Mouse (Mus musculus) stomach, embryonic 14.5 days (tissue): ENCODE measurements around the gene Hic1. TPM values are rescaled to one million over a fixed set of nuclear protein-coding genes. Genes with fewer than 3 reads are reported as not detected.

Source experiments
- ATAC-seq: fragments of 200-750 bp; cut with Nextera tagmentation; 2 replicates; pipeline ENCODE4 v1.8.0; 2017; ENCODE audit warnings: low read depth, moderate TSS enrichment; ENCODE audit not compliant: insufficient number of reproducible peaks, insufficient read depth, low FRiP score
- H3K27ac ChIP-seq: fragments of 300-500 bp; sonication (generic); 2 replicates; pipeline ENCODE4 v1.5.1; 2014; ENCODE audit warnings: mild to moderate bottlenecking, low read length, moderate library complexity, mixed read lengths
- H3K27me3 ChIP-seq: fragments of 300-500 bp; sonication (generic); 2 replicates; pipeline ENCODE4 v1.6.1; 2014; ENCODE audit warnings: low read length, control low read depth, mixed read lengths; ENCODE audit not compliant: control insufficient read depth, insufficient read depth
- H3K36me3 ChIP-seq: fragments of 300-500 bp; sonication (generic); 2 replicates; pipeline ENCODE4 v1.6.1; 2014; ENCODE audit warnings: mild to moderate bottlenecking, control low read depth, low read length, moderate library complexity, mixed read lengths; ENCODE audit not compliant: control insufficient read depth, insufficient read depth
- H3K4me1 ChIP-seq: fragments of 300-500 bp; sonication (generic); 2 replicates; pipeline ENCODE4 v1.6.1; 2014; ENCODE audit warnings: low read length, control low read depth, mixed read lengths; ENCODE audit not compliant: control insufficient read depth, insufficient read depth
- H3K4me2 ChIP-seq: fragments of 300-500 bp; sonication (generic); replicated peaks from 2 replicates; pipeline ENCODE4 v1.6.1; 2014; ENCODE audit warnings: low read depth, low read length, control low read depth
- H3K4me3 ChIP-seq: fragments of 300-500 bp; sonication (generic); 2 replicates; pipeline ENCODE4 v1.5.1; 2014; ENCODE audit warnings: low read depth, low read length, control low read depth
- H3K9ac ChIP-seq: fragments of 300-500 bp; sonication (generic); replicated peaks from 2 replicates; pipeline ENCODE4 v1.6.1; 2014; ENCODE audit warnings: low read depth, mild to moderate bottlenecking, control low read depth, low read length, moderate library complexity, mixed read lengths
- H3K9me3 ChIP-seq: fragments of 300-500 bp; sonication (generic); 2 replicates; pipeline ENCODE4 v1.6.1; 2016; ENCODE audit warnings: low read depth, low read length, control low read depth; ENCODE audit not compliant: control insufficient read depth
- WGBS: fragments of 180-500 bp; shearing (Covaris S2); extraction: QIAGEN DNeasy Blood & Tissue Kit; methylation state at CpG from one replicate; pipeline ENCODE4 v1.1.7; 2014; 5-methylcytosine and 5-hydroxymethylcytosine counted together
- polyA plus RNA-seq: library from polyadenylated mRNA; unstranded; fragments of >200 nt; fragmentation: Nextera tagmentation; extraction: Ambion mirVana; gene quantifications from 2 replicates; pipeline ENCODE4 v1.2.1, GENCODE M21; 2014

Hic1 gene
- polyA plus RNA-seq, result 13.8 and 16.9 TPM in 2 replicates

DNA sequence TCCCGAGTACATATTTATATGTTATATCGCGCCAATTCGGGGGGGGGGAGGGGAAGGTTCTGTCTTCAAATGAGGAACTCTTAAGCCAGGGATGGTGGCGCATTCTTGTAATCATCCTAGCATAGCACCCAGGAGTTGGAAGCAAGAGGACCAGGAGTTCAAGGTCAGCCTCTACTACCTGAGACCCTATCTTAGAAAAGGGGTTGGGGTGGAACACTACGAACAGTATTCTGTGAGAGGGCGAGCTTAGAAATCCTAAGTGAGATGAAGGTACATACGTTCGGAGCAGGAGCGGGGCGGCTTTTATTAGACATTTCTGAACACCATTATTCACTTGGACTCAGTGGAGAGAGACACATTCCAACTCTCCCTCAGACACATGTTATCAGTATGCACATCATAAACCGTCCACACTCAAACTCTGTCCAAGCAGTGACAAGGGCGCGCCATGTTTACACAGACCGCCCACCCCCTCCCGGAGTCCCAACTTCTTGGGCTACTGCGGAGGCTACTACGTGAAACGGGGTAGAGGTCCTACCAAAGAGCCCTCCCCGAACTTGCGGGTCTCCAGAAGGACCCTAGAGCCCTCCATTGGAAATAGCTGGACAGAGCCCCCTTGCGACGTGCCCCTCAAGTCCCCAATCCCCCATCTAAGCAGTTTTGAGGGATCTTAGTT is at the start of gene Hic1:
Gene Hic1, minus strand, starts transcription at position 115 of the 676 bp plus-strand sequence.
- Histone ChIP-seq H3K27me3 (0 out of 2 replicates have a peak, but pooled peaks cover 8% of the 10 kb centered on the region), H3K4me3 (peak within 1 kb of the TSS; percentile 85), H3K9ac (peak within 1 kb of the TSS; percentile 97), H3K27ac (peak within 1 kb of the TSS; percentile 98), H3K9me3 (no peaks in the 10 kb centered on the region), H3K4me1 (peaks cover 33% of the 10 kb centered on the region), H3K36me3 (peaks cover 23% of the 10 kb centered on the region), H3K4me2 (peak within 1 kb of the TSS; percentile 63)
- ATAC-seq, result no peak
- 2% methylated on average over 23 of the region's 23 CpGs for whole genome bisulfite sequencing

- Histone ChIP-seq H3K9ac (no peak overlapping the region), H3K9me3 (no peaks in the 10 kb centered on the region), H3K4me3 (peak overlapping the region; percentile 15; the same call in 1 of the 2 replicates), H3K4me1 (peaks cover 11% of the 10 kb centered on the region; the same call in 1 of the 2 replicates), H3K4me2 (peak overlapping the region; percentile 43), H3K36me3 (no peaks in the 10 kb centered on the region), H3K27me3 (no peaks in the 10 kb centered on the region), H3K27ac (peak overlapping the region; percentile 89; the same call in 1 of the 2 replicates)
- 16% methylated on average over 13 of the region's 13 CpGs for WGBS
- peak; percentile 8 for ATAC-seq
Measured at GRCm38 (mm10) chr11:75214081-75214950, 45.0 kb upstream of the Hic1 start.

DNA sequence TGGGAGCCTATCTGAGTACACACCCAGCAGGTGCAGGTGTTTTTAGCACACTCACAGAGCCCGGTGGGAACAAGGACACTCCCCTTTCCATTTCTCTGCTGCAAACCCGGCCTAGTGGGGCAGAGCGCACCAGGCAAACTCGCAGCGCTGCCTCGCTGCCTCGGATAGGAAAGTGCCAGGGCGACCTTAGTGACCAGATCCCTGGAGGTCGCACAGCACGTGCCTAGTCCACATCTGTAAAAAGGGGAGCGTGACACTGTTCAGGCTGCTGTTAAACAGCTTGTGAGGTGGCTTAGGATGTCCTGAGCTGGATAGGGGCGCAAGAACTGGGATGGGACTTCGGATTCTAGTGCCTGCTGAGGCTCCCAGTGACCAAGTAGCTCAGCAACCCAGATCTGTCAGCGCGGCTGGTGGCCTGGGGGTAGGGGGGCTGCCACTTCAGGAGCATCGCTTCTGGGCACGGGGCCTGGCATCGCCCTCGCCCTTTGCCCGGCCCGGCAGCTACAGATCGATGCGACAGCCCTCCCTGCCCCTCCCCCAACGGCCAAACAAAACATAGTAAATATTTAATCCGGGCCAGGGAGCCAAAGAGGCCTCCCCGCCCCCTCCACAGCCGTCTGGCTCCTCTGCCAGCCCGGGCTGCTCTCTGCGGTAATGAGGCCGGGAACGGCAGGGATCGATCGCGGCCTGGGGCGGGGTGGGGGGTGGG is 44.2 kb upstream of the Hic1 start:
- peak overlapping the region; percentile 43 for H3K4me2 ChIP-seq
- no peak overlapping the region for H3K9ac ChIP-seq
- 7% methylated on average over 35 of the region's 35 CpGs for WGBS
- ATAC-seq, result peak; percentile 77
- H3K27ac ChIP-seq, result peak overlapping the region; percentile 89
- peak overlapping the region; percentile 15; the same call in 1 of the 2 replicates for H3K4me3 ChIP-seq
- H3K27me3 ChIP-seq, result no peaks in the 10 kb centered on the region
- no peaks in the 10 kb centered on the region for H3K36me3 ChIP-seq
- no peaks in the 10 kb centered on the region for H3K9me3 ChIP-seq
- H3K4me1 ChIP-seq, result peaks cover 11% of the 10 kb centered on the region; the same call in 1 of the 2 replicates

DNA sequence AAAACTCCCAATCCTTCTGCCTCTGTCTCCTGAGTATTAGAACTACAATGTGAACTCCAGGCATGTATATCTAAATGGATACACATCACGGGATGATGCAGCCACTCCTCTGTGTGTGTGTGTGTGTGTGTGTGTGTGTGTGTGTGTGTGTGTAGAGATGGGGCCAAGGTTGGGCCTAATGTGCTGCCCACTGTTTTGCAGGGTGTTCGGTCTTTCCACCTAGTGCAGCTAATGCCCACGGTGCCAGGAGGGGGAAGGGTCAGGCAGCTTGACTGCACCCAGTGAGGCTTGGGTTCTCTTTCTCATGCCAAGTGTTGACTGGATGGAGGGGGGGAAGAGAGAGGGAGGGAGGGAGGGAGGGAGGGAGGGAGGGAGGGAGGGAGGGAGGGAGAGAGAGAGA is 43.6 kb upstream of the Hic1 start:
- no peak overlapping the region for H3K4me3 ChIP-seq
- peak overlapping the region; percentile 67; the same call in 1 of the 2 replicates for H3K27ac ChIP-seq
- no peaks in the 10 kb centered on the region for H3K36me3 ChIP-seq
- H3K4me2 ChIP-seq, result no peak overlapping the region
- peaks cover 11% of the 10 kb centered on the region; the same call in 1 of the 2 replicates for H3K4me1 ChIP-seq
- no peaks in the 10 kb centered on the region for H3K27me3 ChIP-seq
- H3K9ac ChIP-seq, result no peak overlapping the region
- H3K9me3 ChIP-seq, result no peaks in the 10 kb centered on the region
- ATAC-seq, result no peak
- WGBS, result 44% methylated on average over 3 of the region's 3 CpGs

GRCm38 (mm10) chr11:75212031-75212667 is 42.8 kb upstream of the Hic1 start:
- no peak overlapping the region for H3K9ac ChIP-seq
- ATAC-seq, result 0 out of 2 replicates have a peak, but pooled peaks have one; percentile 8
- H3K4me1 ChIP-seq, result peaks cover 11% of the 10 kb centered on the region; the same call in 1 of the 2 replicates
- H3K9me3 ChIP-seq, result no peaks in the 10 kb centered on the region
- H3K36me3 ChIP-seq, result no peaks in the 10 kb centered on the region
- WGBS, result 56% methylated on average over 8 of the region's 8 CpGs
- no peak overlapping the region for H3K4me2 ChIP-seq
- H3K4me3 ChIP-seq, result no peak overlapping the region
- no peaks in the 10 kb centered on the region for H3K27me3 ChIP-seq
- H3K27ac ChIP-seq, result peak overlapping the region; percentile 67

DNA sequence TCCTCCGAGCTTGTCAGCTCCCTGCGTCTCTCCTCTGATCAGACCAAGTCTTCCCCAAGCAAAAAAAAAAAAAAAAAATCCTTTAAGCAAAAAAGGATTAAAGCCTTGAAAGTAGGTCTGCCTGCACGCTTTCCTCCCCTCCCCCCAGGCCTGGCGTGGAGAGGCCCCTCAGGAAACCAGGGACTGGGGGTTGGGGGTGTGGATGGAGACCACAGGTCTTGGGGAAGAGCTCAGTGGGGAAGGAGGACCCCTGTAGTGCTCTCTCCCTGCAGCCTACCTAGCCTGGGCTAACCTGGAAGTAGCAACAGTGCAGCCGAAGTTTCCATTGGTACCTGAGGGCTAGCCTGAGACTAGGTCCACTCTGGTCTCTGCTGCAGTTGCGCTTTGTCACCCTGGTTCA is 41.4 kb upstream of the Hic1 start:
- no peak overlapping the region for H3K27ac ChIP-seq
- H3K4me2 ChIP-seq, result no peak overlapping the region
- no peaks in the 10 kb centered on the region for H3K36me3 ChIP-seq
- H3K4me1 ChIP-seq, result peaks cover 11% of the 10 kb centered on the region; the same call in 1 of the 2 replicates
- 50% methylated on average over 6 of the region's 6 CpGs for WGBS
- no peak overlapping the region for H3K9ac ChIP-seq
- no peak overlapping the region for H3K4me3 ChIP-seq
- no peaks in the 10 kb centered on the region for H3K9me3 ChIP-seq
- no peak for ATAC-seq
- H3K27me3 ChIP-seq, result no peaks in the 10 kb centered on the region

DNA sequence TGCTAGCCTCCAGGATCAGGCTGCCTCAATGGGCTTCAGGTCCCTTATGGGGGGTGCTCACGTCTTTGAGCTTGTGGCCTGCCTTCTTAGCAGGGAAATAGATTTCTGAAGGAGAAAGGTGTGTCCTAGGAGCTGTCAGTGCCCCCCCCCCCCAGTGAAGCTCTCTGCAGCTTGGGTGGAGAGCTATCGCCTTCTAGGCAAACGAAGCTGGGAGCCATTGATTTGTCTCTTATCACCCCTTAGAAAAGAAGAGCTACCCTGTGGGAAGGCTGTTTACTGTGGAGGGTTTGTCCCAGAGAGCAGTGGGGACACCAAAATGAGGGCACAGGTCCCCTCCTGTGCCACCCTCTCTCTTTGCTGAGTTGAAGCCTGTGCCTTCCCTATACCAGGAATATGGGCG is 40.8 kb upstream of the Hic1 start:
- Histone ChIP-seq H3K4me3 (no peak overlapping the region), H3K4me1 (peaks cover 11% of the 10 kb centered on the region; the same call in 1 of the 2 replicates), H3K9me3 (no peaks in the 10 kb centered on the region), H3K4me2 (no peak overlapping the region), H3K9ac (no peak overlapping the region), H3K27me3 (no peaks in the 10 kb centered on the region), H3K27ac (no peak overlapping the region), H3K36me3 (no peaks in the 10 kb centered on the region)
- WGBS, result 71% methylated on average over 4 of the region's 4 CpGs
- ATAC-seq, result no peak
